Mouse (Mus musculus) layer of hippocampus, postnatal 25 days (tissue): ENCODE measurements around the gene Pdcd4. TPM values are rescaled to one million over a fixed set of nuclear protein-coding genes. Genes with fewer than 3 reads are reported as not detected.
"Not testable (repeated sequence)": the region's sequence is repeated elsewhere in the genome, so short reads cannot be mapped to it uniquely, and the experiment has no call there.

ENCODE experiments used
- DNase-seq, 2 experiments: peaks; one replicate each; pipeline ENCODE4 v3.0.0; 2022; ENCODE audit warnings: mixed read lengths in 2 of 2, low spot score in 1 of 2; ENCODE audit errors: extremely low spot score in 1 of 2
- total RNA-seq, 2 experiments: library from RNA; stranded (reverse); gene quantifications; 2 replicates each; pipeline ENCODE4 v1.2.3; 2021

Gene Pdcd4
- total RNA-seq, 2 experiments from 2014 or later = 118 to 120 TPM

DNA sequence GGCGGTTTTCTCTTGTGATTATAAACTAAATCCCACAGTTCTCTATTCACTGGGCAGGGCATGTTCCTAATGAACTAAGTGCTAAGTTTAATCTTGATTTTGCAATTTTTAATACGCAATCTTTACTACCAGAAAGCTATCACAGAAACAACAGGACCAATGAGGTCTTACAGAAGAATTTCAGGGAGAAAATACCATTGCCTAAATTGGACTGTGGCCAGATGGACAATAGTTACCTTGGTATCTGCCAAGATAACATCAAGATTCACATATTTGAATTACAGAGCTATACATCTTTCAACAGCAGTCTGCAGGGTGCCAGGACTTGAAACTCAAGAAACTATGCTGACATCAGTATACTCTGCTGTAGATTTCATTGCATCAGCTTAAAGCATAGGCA is 50.3 kb downstream of the Pdcd4 start:
- no peak for DNase-seq

DNA sequence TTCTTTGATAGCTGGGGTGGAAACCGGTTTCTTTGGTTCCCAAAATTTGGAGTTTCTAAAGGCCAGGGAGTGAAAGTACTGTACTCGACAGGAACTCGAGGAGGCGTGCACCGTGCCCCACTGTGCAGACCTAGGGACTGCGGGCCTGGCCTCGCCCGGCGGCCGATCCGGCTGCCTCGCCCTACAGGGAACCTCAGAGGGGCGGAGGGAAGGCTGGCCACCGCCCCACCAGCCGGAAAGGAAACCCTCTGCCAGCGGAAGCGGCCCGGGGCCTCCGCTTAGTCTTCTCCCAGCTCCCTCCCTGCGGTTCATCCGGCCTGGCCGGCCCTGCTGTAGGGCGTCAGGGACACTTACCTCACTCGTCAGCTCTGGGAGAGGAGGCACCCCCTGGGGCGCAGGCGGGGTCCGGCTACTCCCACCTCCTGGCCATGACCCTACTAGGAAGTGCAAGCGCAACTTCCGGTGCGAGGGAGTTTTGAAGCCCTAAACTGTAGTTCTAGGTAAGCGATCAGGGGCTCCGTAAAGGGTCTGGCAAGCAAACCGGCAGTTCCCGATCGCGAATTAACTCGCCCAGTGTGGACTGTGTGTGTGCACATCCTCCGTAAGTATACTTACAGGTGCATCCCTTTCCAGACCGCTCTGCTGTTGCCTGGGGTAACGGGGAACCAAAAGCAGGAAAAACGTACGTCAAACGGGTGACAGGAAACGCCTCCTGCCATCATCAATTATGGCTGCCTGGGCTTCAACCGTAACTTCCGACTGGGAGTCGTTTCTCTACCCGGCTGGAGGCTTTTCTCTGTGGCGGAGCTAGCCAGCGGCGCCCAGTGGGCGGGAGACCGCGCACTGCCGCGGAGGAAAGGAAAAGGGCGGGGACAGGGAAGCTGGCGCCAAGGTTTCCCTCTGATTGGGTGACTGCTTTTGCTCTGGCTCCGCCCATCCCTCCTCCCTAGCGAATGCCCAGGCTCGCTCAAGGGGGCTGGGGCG is 52.1 kb downstream of the Pdcd4 start, which contains the start of the genes Shoc2 and Bbip1:
Gene Shoc2 (plus strand): TSS at position 505 of the 984 bp plus-strand sequence.
Gene Bbip1 (minus strand): TSS at position 826 of the 984 bp plus-strand sequence.
- peak; percentile 91 for DNase-seq

DNA sequence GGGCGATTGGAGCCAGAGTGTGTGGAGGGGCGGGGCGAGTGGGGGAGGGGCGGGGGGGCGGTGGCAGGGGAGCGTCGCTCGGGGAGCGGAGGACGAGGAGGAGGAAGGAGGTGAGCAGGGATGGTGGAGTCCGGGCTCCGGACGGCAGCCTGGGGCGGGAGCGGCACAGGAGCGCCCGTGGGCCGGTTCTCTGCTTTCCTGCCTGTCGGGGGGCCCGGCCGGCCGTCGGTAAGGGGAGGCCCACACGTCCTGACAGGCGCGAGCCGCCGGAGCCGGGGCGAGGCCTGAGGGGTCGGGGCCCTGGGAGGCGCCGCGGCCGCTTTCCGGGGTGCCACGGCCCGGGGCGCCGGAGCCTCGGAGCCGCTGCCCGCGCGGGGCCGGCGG is 52.7 kb downstream of the Pdcd4 start:
- DNase-seq = no peak

- DNase-seq = peak in 1 of 2 experiments; percentile 26
These were observed 53.4 kb downstream of the Pdcd4 start for GRCm38 (mm10) chr19:53945171-53946042.

DNA sequence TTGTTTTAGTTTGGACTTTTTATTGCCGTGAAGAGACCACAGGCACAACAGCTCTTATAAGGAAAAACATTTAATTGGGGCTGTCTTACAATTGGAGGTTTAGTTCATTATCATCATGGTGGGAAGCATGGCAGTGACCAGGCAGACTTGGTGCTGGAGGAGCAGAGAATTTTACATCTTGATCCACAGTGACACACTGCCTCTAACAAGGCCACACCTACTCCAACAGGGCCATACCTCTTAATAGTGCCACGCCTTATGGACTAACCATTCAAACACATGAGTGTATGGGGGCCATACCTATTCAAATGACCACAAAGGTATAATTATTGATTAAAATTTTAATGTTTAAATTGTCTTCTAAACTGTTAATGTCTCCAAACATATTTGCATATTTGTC is 65.5 kb downstream of the Pdcd4 start:
- DNase-seq = no peak

GRCm38 (mm10) chr19:53962511-53962910 is 70.5 kb downstream of the Pdcd4 start:
- DNase-seq = no peak

GRCm38 (mm10) chr19:53964347-53964746 is 72.3 kb downstream of the Pdcd4 start:
- DNase-seq = not testable (repeated sequence)

GRCm38 (mm10) chr19:53964910-53965633 is 73.0 kb downstream of the Pdcd4 start:
- DNase-seq = no peak

GRCm38 (mm10) chr19:53969226-53969625 is 77.2 kb downstream of the Pdcd4 start:
- DNase-seq = no peak

- no peak for DNase-seq
These were observed 79.9 kb downstream of the Pdcd4 start for GRCm38 (mm10) chr19:53971938-53972337.

GRCm38 (mm10) chr19:53973656-53974055 is 81.6 kb downstream of the Pdcd4 start:
- no peak for DNase-seq

Other genes starting within 250 kb of the Pdcd4 start
- 1 to 10 TPM; 2.7 to 3.4 TPM for gene Rbm20, start 214.9 kb upstream of the Pdcd4 start, total RNA-seq
- gene Shoc2, start 52.1 kb downstream of the Pdcd4 start, total RNA-seq = 10 to 100 TPM; 47.8 to 49.1 TPM
- gene Bbip1, start 52.4 kb downstream of the Pdcd4 start, total RNA-seq = 10 to 100 TPM; 53.3 to 54.2 TPM
- gene Adra2a, start 151.9 kb downstream of the Pdcd4 start, total RNA-seq = 10 to 100 TPM; 12.8 to 14.8 TPM